Mouse (Mus musculus) central nervous system, embryonic 14 days (tissue): Measurements from ENCODE around the gene Rita1. TPM values are rescaled to one million over a fixed set of nuclear protein-coding genes. Genes with fewer than 3 reads are reported as not detected.

Source experiments
- polyA plus RNA-seq: library from polyadenylated mRNA; depleted of rRNA; stranded (reverse); fragments of >200 nt; gene quantifications from 2 replicates; pipeline ENCODE4 v1.2.3, GENCODE M21; 2012; rRNA removed

The Rita1 gene
- 36.8 and 37.2 TPM in 2 replicates for polyA plus RNA-seq

GRCm38 (mm10) chr5:120612442-120612821 is at the start of gene Rita1, which contains the start of gene Ddx54:
Rita1 (minus strand) TSS chr5:120612589.
Ddx54 (plus strand) TSS chr5:120612739.

GRCm38 (mm10) chr5:120648569-120649373 is 36.4 kb upstream of the Rita1 start, which contains the start of gene Rasal1:
Rasal1 (plus strand) TSS chr5:120648812.

DNA sequence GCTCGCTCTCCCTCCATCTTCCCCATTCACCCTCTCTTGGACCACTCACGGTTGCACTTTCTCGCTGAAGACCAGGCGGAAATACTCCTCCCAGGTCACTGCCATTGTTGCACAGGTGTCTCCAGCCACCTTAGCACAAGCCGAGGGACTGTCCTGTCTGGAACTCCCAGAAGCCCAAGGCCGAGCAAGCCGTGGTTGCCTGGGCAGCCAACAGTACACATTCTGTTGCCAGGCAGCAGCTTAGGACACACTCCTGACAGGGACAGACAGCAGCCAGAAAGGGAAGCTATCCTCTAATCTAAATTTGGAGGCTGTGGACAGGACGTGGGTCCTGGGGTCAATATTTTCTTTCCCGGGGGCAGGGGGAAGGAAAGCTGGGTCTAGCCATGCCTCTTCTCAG is 21.7 kb upstream of the Rita1 start, which contains the start of gene Cfap73:
TSS of gene Cfap73 (minus strand) at position 105 of the 400 bp plus-strand sequence.

DNA sequence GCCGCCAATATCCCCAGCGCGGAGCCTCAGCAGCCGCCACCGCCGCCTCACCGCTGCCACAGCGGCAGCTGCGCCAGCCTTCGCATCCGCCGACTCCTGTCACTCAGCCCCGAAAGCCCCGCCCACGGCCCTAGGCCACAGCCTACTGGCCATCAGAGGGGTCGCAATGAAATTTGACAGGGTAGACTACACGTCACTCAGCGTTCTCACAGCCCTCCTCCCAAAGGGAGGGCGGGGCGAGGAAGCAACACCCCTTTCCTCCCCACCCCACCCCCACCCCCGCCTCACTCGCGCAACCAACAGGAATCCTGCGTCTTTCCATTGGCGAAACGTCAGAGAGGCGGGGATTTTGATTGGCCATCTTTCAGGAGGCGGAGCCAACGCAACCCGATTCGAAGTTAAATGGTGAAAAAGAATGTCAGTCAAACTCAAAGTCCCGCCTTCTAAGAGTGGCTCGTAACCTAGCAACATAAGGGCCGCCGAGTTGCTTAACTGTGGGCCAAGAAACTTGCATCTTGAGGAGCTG is 23.8 kb downstream of the Rita1 start, which contains the start of the genes Tpcn1 and Iqcd:
TSS of gene Tpcn1 (minus strand) at position 105 of the 526 bp plus-strand sequence.
TSS of gene Iqcd (plus strand) at position 448 of the 526 bp plus-strand sequence.

Other genes with a start within 250 kb of the Rita1 start
- 10.9 and 18.8 TPM in 2 replicates for gene Lhx5, start 180.9 kb downstream of the Rita1 start, polyA plus RNA-seq
- gene Sdsl, start 139.8 kb downstream of the Rita1 start, polyA plus RNA-seq: 7.8 and 9.8 TPM in 2 replicates
- not detected in 2 replicates for gene Sds, start 136.1 kb downstream of the Rita1 start, polyA plus RNA-seq
- 15.2 and 21.3 TPM in 2 replicates for gene Plbd2, start 109.0 kb downstream of the Rita1 start, polyA plus RNA-seq
- gene Slc8b1, start 101.4 kb downstream of the Rita1 start, polyA plus RNA-seq: 3.2 and 4.3 TPM in 2 replicates
- 24.5 and 29.9 TPM in 2 replicates for gene Tpcn1, start 23.9 kb downstream of the Rita1 start, polyA plus RNA-seq
- 3.3 and 3.8 TPM in 2 replicates for gene Iqcd, start 23.6 kb downstream of the Rita1 start, polyA plus RNA-seq
- 40.7 and 41.7 TPM in 2 replicates for gene Ddx54, start 150 bp upstream of the Rita1 start, polyA plus RNA-seq
- 0.29 and 0.38 TPM in 2 replicates for gene Cfap73, start 21.6 kb upstream of the Rita1 start, polyA plus RNA-seq
- 1.3 TPM in 2 replicates for gene Rasal1, start 36.2 kb upstream of the Rita1 start, polyA plus RNA-seq
- 83.9 and 93.6 TPM in 2 replicates for gene Dtx1, start 99.3 kb upstream of the Rita1 start, polyA plus RNA-seq
- 1.6 and 2.0 TPM in 2 replicates for gene Oas2, start 137.3 kb upstream of the Rita1 start, polyA plus RNA-seq
- gene Oas3, start 165.1 kb upstream of the Rita1 start, polyA plus RNA-seq: 0.42 and 0.86 TPM in 2 replicates
- gene Oas1e, start 182.9 kb upstream of the Rita1 start, polyA plus RNA-seq: 0.02 and 0.05 TPM in 2 replicates
- 0.41 and 0.91 TPM in 2 replicates for gene Oas1c, start 199.9 kb upstream of the Rita1 start, polyA plus RNA-seq
- gene Oas1f, start 234.8 kb upstream of the Rita1 start, polyA plus RNA-seq: 0.05 TPM in 1 of 2 replicates, not detected in the other
- not detected in 2 replicates for gene Oas1h, start 248.8 kb upstream of the Rita1 start, polyA plus RNA-seq